Mouse (Mus musculus) ES-Bruce4 (cell line): Measurements from ENCODE around the gene Ctnnbl1.

Source experiments
- CTCF ChIP-seq: IDR thresholded peaks from one replicate; pipeline ENCODE4 v1.8.1; 2011; ENCODE audit warnings: low read depth, low read length
- EP300 ChIP-seq: IDR thresholded peaks from 2 replicates; pipeline ENCODE4 v1.6.1; 2011; ENCODE audit warnings: low read depth, low read length; ENCODE audit not compliant: insufficient read depth
- POLR2A ChIP-seq: IDR thresholded peaks from one replicate; pipeline ENCODE4 v1.8.1; 2011; ENCODE audit warnings: low read length; ENCODE audit not compliant: insufficient read depth

- no peak for TF ChIP-seq EP300
- no peak for TF ChIP-seq CTCF
- no peak for TF ChIP-seq POLR2A
Measured at GRCm38 (mm10) chr2:157783152-157783551, 46.0 kb downstream of the Ctnnbl1 start.
